Mouse (Mus musculus): ENCODE results near the gene Pfkfb4. TPM values are rescaled to one million over a fixed set of nuclear protein-coding genes. Genes with fewer than 3 reads are reported as not detected.
A peak's percentile ranks its signal among the peaks of the same experiment; 100 is the strongest.

Gene Pfkfb4
- 1 to 10 TPM; 1.4 to 2.1 (median 1.9) TPM for total RNA-seq (2022)

DNA sequence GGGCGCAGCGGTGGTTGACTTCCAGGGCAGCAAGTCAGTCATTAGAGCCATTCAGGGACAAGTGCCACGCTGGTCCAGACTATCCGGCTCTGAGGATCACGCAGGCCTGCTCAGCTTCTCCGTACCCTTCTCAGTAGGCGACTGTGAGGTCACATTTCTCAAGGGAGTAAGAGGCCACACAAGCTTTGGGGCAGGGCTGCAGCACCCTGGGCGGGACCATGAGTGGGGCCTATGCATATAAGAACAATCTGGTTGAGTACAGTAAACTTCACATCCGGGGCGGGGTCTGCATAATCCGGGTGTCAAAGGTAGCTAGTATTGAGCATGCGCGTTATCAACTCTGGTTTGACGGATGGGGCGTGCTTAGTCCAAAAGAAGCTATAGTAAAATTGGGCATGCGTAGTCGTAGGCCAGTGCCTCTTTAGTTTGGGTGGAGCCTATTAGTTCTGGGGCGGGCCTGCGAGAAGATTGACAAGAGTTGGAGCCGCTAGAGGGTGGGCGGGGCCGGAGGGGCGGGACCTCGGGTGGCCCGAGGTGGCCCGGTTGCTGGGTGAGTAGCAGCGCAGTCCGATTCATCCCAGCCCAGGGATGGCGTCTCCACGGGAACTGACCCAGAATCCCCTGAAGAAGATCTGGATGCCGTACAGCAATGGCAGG, at the start of gene Pfkfb4:
Gene Pfkfb4 (plus strand): TSS at position 351 of the 657 bp plus-strand sequence.
- peak; percentile 99 for DNase-seq (ENCODE audit: low spot score)

DNA sequence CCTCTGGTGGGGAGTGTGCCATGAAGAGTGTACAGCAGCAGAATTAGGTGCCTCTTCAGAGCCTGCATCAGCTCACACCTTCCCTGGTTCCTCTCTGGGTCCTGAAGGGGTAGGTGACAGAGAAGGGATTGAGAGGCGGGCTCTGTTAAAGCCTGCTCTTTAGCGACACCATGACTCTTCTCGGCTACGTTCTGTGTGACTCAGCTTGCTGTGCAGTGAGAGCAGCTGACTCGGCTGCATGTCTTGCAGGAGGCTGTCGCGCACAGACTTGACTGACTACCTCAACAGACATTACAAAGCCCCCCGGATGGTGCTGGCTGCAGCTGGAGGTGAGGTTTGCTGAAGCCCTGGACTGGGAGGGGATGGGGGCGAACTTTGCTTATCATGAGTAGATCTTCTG, 46.5 kb upstream of the Pfkfb4 start:
- no peak for DNase-seq (ENCODE audit: low spot score)

DNA sequence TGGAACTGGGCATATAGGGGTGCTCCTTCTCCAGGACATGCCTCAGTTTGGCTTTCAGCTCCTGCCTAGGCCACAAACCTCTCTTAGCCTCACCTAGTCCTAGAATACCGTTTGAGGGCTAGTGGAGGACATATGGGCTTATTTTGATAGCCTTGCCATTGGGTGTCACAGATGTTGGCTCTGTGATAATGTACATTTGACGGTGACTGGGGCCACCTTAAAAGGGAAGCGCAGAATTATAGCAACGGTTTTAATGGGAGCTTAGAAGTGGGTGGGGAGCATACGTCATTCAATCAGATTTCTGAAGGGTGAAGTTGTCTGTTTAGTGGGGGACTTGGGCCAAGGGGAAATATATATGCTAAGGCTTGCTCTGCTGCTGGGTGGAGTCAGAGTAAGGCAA, 46.0 kb upstream of the Pfkfb4 start:
- DNase-seq (ENCODE audit: low spot score), result no peak

DNA sequence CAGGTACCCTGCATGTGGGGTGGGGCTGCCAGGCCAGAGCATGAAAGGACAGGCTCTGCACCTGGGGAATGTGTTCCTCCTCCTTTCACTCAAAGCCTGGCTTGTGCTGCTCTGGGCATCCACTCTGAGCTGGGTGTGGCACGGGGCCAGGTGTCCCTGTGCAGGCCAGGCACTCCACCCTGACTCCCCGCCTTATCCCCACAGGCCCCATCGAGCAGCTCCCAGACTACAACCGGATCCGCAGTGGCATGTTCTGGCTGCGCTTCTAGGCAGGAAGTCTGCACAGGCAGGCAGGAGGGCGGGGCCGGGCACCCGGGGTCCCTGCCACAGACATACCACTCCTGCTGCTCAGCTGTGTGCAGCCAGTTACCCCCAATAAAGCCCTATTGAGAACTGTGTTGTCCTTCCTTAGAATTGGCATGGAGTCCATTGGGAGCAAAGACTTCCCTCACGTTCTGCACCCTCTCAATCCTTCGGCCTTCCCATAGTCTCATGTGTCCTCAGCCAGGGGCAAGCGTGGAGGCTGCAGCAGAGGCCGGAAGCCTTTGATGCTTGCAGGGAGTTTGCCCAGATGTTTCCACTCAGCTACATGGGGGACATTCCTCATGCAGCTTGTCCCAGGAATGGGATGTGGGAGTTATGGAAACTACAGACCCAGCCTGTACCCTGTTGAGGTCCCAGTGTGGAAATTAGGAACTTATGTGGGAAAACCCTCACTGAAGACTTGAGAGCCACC, 42.2 kb upstream of the Pfkfb4 start:
- no peak for DNase-seq (ENCODE audit: low spot score)

DNA sequence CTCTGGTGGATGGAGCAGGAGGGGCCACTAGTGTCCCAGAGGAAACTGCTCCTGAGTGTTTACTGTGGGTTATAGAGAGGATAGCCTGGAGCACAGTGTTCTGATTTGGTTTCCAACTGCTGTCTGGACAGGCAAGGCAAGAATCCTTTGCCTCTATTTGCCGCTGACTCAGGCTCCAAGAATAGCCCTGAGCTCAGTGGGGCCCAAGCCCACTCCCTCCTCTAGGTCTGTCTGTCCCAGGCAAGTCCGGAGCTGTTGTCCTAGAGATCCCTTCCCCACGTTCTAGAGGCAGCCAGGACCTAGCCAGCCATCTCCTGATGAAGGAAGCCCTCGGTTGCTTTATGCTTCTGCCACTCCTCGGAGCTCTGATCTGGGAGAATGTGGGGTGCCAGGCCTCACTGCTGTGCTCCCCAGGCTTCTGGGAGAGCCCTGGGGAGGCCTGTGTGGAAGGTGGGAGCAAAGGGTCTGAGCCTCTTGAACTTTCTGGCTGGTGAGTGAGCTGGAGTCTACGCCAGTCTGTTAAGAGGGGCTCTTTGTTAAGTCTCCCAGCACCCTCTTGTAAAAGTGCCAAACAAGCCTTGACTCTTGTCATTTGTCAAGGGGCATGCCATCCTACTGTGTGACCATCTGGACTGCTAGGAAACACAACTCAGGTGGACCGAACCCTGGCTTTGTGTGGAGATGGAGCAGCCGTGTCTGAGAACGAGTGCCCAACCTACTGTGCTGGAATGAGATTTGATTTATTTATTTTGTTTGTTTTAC, 41.4 kb upstream of the Pfkfb4 start:
- DNase-seq (ENCODE audit: low spot score), result peak; percentile 16

DNA sequence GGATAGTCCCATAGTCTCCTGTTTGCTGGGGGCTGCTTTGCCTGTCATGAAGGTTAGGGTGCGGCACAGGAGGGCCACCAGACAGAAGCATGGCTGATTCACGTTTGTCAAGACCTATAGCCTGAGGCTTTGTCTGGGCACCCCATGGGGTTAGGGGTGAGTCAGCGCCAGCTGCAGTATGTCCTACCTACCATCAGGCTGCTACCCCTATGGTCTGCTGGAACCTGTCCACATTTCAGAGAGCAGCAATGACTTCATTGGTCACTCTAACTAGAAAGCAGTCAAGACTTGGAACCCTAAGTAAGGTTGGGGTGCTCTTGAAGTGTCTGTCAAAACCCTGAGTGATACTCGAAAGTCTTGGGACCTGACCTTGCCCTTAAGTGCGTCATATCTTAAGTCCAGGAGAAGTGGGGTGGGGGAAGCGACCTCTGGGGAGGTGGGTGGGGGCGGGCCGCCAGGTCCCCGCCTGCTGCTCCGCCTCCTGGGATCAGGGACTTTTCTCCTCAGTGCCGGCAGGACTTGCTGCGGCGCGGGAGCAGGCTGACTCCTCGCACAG, 38.4 kb upstream of the Pfkfb4 start, which contains the start of gene Col7a1:
Gene Col7a1 (plus strand): TSS at position 506 of the 556 bp plus-strand sequence.
- no peak for DNase-seq (ENCODE audit: low spot score)

DNA sequence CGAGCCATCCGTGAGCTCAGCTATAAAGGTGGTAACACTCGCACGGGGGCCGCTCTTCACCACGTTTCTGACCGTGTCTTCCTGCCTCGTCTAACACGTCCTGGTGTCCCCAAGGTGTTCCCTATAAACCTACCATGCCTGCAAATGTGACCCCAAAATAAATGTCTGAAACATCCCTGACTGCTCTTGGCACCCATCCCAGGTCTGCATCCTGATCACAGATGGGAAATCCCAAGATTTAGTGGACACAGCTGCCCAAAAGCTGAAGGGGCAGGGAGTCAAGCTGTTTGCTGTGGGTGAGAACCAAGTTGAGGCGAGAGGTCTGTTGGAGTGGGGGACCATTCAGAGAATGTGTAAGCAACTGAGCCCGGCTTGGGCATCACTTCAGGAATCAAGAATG, 36.3 kb upstream of the Pfkfb4 start:
- DNase-seq (ENCODE audit: low spot score), result no peak

DNA sequence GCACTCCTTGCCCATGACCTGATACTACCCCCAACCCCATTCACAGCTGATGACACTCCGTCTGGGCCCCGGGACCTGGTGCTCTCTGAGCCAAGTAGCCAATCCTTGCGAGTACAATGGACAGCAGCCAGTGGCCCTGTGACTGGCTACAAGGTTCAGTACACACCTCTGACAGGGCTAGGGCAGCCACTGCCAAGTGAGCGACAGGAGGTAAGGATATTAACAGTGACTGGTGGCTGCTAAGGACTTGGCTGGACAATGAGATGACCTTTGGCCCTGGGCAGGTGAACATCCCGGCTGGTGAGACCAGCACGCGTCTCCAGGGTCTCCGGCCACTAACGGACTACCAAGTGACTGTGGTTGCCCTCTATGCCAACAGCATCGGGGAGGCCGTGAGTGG, 35.7 kb upstream of the Pfkfb4 start:
- DNase-seq (ENCODE audit: low spot score), result no peak

DNA sequence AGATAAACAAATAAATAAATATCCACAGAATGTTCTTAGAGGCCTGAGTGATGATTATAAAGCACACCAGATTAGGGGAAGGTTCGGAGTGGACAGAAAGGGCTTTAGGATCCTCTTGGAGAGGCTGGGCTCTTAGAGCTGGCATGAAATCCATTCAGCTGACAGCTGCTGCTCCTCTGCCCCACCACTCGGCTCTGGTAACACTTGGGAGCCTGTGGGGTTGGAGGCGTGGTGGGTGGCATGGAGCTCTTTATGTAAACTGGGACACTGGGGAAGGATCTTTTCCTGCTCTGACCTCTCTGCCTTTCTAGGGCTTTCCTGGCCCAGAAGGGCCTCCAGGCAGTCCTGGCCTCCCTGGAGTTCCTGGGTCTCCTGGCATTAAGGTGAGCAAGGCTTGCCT, 28.0 kb upstream of the Pfkfb4 start:
- no peak for DNase-seq (ENCODE audit: low spot score)

DNA sequence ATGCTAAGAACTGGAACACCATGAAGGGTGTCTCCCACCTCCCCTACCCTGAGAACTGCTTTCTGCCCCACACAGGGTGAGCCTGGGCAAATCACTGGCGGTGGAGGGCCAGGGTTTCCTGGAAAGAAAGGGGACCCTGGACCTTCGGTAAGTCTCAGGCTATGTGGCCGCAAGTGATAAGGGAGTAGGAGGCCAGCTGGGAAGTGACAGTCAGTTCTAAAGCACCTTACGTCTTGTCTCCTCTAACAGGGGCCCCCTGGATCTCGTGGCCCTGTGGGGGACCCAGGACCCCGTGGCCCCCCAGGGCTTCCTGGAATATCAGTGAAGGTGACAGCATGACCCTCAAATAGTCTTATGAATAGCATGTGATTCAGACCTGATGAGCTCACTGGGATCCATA, 27.2 kb upstream of the Pfkfb4 start:
- DNase-seq (ENCODE audit: low spot score), result no peak

DNA sequence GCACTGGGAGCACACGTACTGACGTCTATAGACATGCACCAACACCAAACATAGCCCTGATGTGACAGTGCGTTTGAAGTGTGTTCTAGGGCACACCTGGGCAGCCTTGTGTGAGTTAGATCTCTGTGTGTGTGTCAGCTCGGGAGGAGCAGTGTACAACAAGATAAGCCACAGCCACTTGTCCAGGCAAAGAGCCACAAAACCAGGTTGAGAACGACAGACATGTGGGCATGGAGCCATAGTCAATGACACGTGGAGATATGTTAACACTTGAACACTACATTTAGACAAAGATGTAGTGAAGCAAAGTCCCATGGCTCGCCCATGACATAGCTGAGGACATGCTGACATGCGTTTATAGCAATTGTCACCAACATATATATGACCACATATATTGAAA, 21.0 kb upstream of the Pfkfb4 start:
- no peak for DNase-seq (ENCODE audit: low spot score)

DNA sequence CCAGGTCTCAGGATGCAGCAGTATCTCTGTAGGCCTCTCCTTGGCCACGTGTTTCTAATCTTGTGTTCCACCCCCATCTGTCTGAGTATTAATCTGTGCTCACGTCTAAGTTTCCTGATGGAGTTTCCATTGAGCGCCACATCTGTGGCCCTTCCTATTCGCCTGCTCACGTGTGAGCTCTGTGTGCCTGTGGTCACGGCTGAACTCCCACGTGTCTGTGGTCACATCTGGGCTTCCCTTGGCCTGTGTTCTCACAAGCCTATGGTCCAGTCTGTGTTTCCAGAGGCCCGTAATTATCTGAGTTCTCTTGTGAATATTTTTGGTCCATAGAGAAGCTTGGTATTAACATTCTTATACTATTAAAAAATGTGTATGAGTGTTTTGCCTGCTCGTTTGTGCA, 15.1 kb upstream of the Pfkfb4 start:
- no peak for DNase-seq (ENCODE audit: low spot score)

DNA sequence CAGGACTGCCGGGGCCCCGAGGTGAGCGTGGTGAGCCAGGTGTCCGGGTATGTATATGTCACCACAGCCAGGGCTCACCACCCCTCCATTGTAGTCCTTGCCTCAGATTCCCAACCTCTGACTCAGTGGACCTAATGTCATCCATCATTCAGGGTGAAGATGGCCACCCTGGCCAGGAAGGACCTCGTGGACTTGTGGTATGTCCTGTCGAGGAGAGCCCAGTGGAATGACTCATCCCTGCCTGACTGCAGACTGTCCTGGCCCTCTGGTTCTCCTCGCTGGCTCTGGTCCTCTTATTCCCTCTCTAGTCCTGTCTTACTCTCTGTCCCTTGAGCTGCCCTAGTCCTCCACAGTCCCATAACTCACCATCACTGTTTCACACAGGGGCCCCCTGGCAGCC, 13.6 kb upstream of the Pfkfb4 start:
- no peak for DNase-seq (ENCODE audit: low spot score)

DNA sequence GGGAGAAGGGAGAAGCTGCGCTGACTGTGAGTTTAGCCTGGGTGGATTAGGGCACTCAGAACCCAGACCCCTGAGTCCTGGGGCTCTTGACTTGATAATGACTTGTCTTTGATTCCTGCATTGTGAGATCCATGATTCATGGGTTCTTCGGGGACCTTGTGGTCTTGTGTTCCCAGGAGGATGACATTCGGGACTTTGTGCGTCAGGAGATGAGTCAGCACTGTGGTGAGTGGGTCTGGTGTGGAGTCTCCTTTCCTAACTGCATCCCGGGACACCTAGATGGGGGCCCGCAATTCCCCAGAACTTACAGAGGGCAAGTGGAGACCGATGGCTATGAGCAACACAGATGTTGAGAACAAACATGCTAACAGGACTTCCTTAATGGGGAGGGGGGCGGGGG, 9.1 kb upstream of the Pfkfb4 start:
- DNase-seq (ENCODE audit: low spot score), result no peak

DNA sequence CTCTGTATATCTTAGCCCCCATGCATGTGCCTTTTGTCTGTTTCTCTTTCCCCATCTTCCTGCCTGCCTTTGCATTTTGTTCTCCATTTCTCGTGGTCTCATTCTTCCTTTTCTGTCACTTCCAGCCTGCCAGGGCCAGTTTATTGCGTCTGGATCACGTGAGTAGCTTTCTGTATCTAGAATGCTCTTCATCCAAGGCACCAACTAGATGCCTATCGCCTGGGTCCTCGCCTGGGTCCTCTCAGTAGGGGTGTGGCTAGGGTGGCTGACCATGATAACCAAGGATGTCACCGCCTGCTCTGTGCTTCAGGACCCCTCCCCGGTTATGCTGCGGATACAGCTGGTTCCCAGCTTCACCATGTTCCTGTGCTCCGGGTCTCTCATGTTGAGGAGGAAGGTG, 8.4 kb upstream of the Pfkfb4 start:
- no peak for DNase-seq (ENCODE audit: low spot score)

DNA sequence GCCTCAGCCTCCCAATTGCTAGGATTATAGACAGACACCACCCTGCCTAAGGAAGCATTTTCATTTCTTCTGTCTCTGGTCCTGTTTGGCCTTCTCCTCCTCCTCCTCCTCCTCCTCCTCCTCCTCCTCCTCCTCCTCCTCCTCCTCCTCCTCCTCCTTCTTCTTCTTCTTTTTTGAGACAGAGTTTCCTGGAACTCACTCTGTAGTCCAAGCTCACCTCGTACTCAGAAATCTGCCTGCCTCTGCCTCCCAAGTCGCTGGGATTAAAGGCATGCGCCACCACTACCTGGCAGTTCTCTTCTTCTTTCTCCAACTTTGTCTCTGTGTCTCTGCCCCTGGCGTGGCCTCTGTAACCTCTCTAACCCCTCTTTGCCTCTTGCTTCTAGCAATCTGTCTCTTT, 5.9 kb upstream of the Pfkfb4 start, which contains the start of gene Ucn2:
Gene Ucn2 (plus strand): TSS at position 301 of the 400 bp plus-strand sequence.
- DNase-seq (ENCODE audit: low spot score), result no peak

DNA sequence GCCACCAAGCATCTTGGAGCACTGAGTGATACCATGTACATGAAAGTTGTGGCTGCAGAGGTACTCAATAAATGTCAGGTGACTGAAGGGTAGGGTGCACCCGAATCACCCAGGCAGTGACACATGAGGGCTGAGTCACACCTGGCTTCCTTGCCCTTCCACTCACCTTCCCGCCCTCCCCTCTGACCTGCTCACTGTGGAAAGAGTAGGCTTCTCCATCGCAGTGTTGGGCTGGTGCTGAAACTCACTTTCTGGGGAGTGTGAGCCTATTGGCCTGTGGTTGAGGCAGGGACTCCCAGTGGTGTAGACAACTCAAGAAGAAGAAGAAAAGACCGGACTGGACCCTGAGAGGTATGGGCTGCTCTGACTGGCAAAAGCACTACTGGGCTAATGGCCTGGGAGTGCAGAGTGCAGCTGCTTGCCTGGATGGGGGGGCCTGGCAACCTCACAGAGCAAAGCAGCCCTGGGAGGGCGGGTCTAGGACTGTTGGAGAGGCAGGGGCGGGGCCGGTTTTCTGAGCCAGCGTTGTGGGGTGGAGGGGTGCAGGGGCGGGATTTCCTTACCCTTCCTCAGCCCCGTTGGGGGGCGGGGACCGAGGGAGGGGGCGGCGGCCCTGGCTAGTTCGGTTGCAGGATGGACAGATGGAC, 3.8 kb upstream of the Pfkfb4 start:
- no peak for DNase-seq (ENCODE audit: low spot score)

DNA sequence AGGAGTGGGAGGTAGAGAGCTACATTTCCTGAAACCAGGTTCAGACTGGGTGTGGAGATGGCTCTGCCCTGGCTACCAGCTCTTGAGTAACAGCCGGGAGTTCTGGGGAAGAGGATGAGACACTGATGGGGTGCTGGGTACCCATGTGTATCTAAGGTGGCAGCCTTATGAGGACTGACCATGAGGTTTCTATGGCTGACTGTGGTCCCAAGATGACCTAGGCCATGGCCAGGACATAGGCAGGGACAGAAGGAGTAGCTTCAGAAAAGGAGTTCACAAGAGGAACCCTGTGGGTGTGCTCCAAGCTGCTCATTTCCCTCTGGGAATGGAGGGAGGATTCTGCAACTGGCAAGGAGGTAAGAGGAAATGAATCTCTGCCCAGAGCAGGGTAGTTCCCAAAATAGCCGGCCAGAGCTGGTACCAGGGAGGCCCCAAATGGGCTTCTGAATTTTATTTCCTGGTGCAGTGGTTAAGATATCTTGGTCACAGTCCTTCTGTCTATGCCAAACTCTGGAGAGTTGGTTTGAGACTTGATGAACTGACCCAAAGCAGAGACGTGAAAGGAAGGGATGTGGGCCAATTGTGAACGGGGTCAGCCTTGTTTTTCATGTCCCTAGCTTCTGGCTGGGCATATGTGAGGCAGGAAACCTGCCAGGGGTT, 1.6 kb upstream of the Pfkfb4 start:
- peak; percentile 42 for DNase-seq (ENCODE audit: low spot score)

DNA sequence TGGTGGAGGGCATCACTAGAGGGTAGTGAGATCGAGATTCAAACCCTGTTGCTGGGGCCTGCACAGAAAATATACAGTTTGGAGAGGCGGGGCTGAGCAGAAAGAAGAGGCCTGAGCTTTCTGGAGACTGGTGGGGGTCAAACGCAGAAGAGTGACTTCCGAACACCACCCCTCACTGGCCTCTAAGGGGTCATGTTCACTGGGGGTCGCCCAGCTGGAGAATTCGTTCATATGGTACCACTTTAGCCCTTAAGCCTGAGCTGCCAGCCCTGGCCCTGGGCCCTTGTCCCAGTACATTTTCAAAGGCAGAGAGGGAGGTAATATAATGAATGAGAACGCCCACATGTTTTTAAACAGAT, 1.1 kb upstream of the Pfkfb4 start:
- no peak for DNase-seq (ENCODE audit: low spot score)

DNA sequence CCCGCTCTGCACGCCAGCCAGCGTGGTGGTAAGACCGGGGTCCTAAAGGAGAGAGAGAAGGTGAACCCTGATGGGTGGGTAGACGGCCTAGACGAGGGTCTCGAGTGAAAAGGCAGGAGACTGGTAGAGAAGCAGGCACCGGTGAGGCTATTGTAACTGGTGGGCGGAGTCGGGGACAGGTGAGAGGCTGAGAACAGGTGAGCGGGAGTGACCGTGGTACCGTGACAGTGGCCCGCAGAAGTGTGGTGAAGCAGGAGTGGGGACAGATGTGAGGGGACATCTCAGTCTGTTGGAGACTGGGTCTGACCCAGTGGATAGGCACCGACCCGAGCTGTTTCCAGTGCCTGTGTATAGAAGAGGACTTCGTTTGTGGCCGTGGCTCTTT, 499 bp downstream of the Pfkfb4 start:
- no peak for DNase-seq (ENCODE audit: low spot score)

DNA sequence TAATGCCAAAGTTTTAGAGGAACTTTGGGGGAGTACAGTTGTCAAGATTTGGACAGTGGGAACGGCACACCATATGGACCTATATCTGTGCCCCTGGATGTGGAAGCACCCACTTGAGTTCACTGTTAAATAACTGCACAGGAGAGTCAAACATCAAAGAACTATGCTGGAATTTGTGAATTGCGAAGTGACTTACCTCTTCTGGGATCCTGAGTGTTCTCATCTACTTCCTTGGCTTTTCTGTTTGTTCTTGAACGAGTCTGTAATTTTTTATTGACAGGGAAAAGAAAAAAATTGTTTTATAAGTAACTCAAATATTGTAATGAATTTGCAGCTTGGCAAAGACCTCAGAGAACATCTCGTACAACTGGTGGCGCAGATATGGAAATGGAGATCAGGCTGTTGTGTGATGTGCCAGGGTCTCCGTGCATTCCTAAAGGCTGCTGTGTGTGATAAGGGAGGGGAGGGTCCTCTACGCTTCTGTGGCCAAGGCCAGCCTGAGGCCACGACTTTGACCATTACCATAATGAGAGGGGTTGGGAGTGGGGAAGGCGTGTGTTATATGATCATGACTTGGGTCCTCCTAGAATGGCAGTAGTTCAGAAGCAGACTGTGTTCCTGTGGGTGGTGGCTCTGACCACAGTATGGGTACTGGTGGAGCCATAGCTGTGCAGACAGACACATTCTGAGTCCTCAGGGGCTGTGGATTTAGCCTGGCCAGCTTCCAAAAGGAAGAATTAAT, 1.2 kb downstream of the Pfkfb4 start:
- no peak for DNase-seq (ENCODE audit: low spot score)

All from heart, adult 8-10 months (tissue).